Mouse (Mus musculus) intestine, postnatal 0 days (tissue): ENCODE data around the gene Mcm3ap. TPM values are rescaled to one million over a fixed set of nuclear protein-coding genes. Genes with fewer than 3 reads are reported as not detected.

Experiments used
- ATAC-seq: fragments of 200-750 bp; cut with Nextera tagmentation; 2 replicates; pipeline ENCODE4 v1.8.0; 2017; ENCODE audit warnings: mild to moderate bottlenecking, moderate TSS enrichment, moderate library complexity
- H3K27ac ChIP-seq: fragments of 300-500 bp; sonication (generic); 2 replicates; pipeline ENCODE4 v1.5.1; 2014; ENCODE audit warnings: mild to moderate bottlenecking, low read depth, low read length, moderate library complexity
- H3K27me3 ChIP-seq: fragments of 300-500 bp; sonication (generic); replicated peaks from 2 replicates; pipeline ENCODE4 v1.6.1; 2014; ENCODE audit warnings: low read length, mixed read lengths; ENCODE audit not compliant: control insufficient read depth, insufficient read depth
- H3K36me3 ChIP-seq: fragments of 300-500 bp; sonication (generic); 2 replicates; pipeline ENCODE4 v1.6.1; 2014; ENCODE audit warnings: mild to moderate bottlenecking, moderate library complexity; ENCODE audit not compliant: control insufficient read depth, insufficient read depth
- H3K4me1 ChIP-seq: fragments of 300-500 bp; sonication (generic); replicated peaks from 2 replicates; pipeline ENCODE4 v1.6.1; 2014; ENCODE audit warnings: antibody characterized with exemption, low read length, mixed read lengths; ENCODE audit not compliant: control insufficient read depth, insufficient read depth
- H3K4me2 ChIP-seq: fragments of 300-500 bp; sonication (generic); replicated peaks from 2 replicates; pipeline ENCODE4 v1.6.1; 2014; ENCODE audit warnings: low read depth, mild to moderate bottlenecking, moderate library complexity
- H3K4me3 ChIP-seq: fragments of 300-500 bp; sonication (generic); 2 replicates; pipeline ENCODE4 v1.5.1; 2014; ENCODE audit warnings: low read depth, low read length
- H3K9ac ChIP-seq: fragments of 300-500 bp; sonication (generic); 2 replicates; pipeline ENCODE4 v1.6.1; 2014; ENCODE audit warnings: mild to moderate bottlenecking, low read depth, low read length
- H3K9me3 ChIP-seq: fragments of 300-500 bp; sonication (generic); 2 replicates; pipeline ENCODE4 v1.6.1; 2016; ENCODE audit warnings: mixed run types; ENCODE audit not compliant: control insufficient read depth
- CTCF ChIP-seq: sonication (generic); IDR thresholded peaks from 2 replicates; pipeline ENCODE4 v1.5.1; 2016; ENCODE audit warnings: low read depth, mild to moderate bottlenecking, control low read depth, antibody characterized with exemption, moderate library complexity
- WGBS: fragments of 180-500 bp; shearing (Covaris S2); extraction: QIAGEN DNeasy Blood & Tissue Kit; methylation state at CpG from one replicate; pipeline ENCODE4 v1.1.7; 2014; 5-methylcytosine and 5-hydroxymethylcytosine counted together
- polyA plus RNA-seq: library from polyadenylated mRNA; unstranded; fragments of >200 nt; fragmentation: Nextera tagmentation; extraction: Ambion mirVana; gene quantifications from 2 replicates; pipeline ENCODE4 v1.2.1, GENCODE M21; 2015

Mcm3ap gene
- polyA plus RNA-seq, 1 experiment from 2014 or later = 22.5 TPM

DNA sequence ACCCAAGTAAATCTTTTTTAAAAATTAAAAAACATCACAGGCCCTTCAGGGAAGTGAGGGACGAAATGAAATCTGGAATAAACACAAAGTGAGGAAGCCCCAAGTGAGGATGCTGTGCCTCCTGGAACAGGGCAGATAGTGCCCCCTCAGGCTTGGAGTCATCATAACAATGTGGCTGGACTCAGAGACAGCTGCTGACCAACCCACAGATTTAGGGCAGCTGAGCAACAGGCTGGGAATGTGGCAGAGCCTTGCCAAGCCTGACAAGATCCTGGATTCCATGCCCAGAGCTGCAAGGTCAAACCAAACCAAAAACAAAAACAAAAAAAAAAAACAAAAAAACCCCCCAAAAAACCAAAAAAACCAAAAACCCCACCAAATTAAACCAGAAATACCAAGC lies 7.5 kb upstream of the Mcm3ap start:
- ATAC-seq = no peak
- no peak overlapping the region for H3K4me2 ChIP-seq
- no peaks in the 10 kb centered on the region for H3K36me3 ChIP-seq
- no peak overlapping the region for H3K4me3 ChIP-seq
- no peak for TF ChIP-seq CTCF
- no peaks in the 10 kb centered on the region for H3K27me3 ChIP-seq
- WGBS = 88% methylated on average over 1 of the region's 1 CpGs
- no peaks in the 10 kb centered on the region for H3K9me3 ChIP-seq
- H3K27ac ChIP-seq = no peak overlapping the region
- no peaks in the 10 kb centered on the region for H3K4me1 ChIP-seq
- H3K9ac ChIP-seq = no peak overlapping the region

DNA sequence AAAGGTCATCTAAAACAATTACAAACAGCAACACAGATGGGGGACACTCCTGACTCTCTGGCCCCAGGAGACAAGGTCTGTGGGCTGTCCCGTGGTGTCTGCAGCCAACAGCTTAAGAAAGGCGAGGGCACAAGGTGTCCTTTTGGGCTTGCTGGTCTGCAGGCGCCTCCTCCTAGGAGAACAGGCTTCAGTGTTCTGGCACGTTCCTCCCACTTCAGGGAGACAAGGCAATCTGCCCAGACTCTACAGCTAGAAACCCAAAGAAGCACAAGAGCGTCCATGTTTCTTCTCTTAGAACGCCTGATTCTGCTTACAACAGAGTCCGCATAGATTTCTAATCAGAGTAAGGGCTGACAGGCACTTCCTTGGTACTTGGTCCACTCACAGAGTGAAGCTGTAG lies 6.4 kb upstream of the Mcm3ap start:
- no peaks in the 10 kb centered on the region for H3K4me1 ChIP-seq
- H3K27me3 ChIP-seq = no peaks in the 10 kb centered on the region
- no peak for TF ChIP-seq CTCF
- no peak overlapping the region for H3K4me2 ChIP-seq
- H3K9me3 ChIP-seq = no peaks in the 10 kb centered on the region
- H3K27ac ChIP-seq = no peak overlapping the region
- H3K4me3 ChIP-seq = no peak overlapping the region
- no peaks in the 10 kb centered on the region for H3K36me3 ChIP-seq
- ATAC-seq = no peak
- H3K9ac ChIP-seq = no peak overlapping the region
- WGBS = 95% methylated on average over 7 of the region's 7 CpGs

DNA sequence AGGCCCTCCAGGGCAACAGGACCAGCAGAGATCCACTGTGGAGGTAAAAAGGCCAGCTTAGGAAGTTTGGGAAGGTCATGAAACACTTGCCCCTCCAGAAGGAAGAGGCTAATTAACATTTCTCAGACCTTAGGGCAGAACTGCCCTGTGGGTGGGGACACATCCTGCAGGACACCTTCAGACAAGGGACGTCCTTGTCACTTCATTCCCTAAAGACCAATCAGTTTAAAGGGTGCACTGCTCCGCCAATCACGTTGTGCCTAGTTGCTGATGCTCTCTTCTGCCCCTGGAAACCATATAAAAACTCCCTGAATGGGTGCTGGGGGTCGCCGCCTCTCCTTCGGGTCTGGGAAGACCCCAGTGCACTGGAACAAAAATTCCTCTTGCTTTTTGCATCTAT lies 6.0 kb upstream of the Mcm3ap start:
- WGBS = 88% methylated on average over 6 of the region's 6 CpGs
- Histone ChIP-seq H3K36me3 (no peaks in the 10 kb centered on the region), H3K27me3 (no peaks in the 10 kb centered on the region), H3K4me1 (no peaks in the 10 kb centered on the region), H3K4me3 (no peak overlapping the region), H3K27ac (no peak overlapping the region), H3K4me2 (no peak overlapping the region), H3K9me3 (no peaks in the 10 kb centered on the region), H3K9ac (no peak overlapping the region)
- ATAC-seq = no peak
- TF ChIP-seq CTCF = no peak

DNA sequence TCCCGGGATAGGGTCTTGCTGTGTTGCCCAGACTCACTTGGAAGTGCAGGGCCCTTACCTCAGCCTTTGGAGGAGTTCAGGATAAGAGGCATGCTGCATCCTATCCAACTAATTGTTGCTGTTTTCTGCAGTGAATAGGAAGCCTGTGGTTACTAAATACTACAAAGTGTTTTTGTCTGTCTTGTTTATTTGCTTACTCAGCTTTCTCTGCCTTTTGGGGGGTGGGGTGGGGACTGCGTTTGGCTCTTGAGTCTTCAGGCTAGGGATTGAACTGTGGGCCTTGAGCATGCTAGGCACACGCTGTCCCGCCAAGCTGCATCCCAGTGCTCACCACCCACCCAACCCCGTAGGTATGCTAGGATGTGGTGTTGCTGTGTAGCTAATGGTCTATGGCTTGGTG lies 5.0 kb downstream of the Mcm3ap start:
- Histone ChIP-seq H3K36me3 (peaks cover 70% of the 10 kb centered on the region), H3K4me3 (no peak overlapping the region), H3K27ac (no peak overlapping the region), H3K9ac (no peak overlapping the region), H3K4me1 (no peaks in the 10 kb centered on the region), H3K9me3 (no peaks in the 10 kb centered on the region), H3K4me2 (no peak overlapping the region), H3K27me3 (no peaks in the 10 kb centered on the region)
- no peak for TF ChIP-seq CTCF
- WGBS = 97% methylated on average over 5 of the region's 5 CpGs
- ATAC-seq = no peak

DNA sequence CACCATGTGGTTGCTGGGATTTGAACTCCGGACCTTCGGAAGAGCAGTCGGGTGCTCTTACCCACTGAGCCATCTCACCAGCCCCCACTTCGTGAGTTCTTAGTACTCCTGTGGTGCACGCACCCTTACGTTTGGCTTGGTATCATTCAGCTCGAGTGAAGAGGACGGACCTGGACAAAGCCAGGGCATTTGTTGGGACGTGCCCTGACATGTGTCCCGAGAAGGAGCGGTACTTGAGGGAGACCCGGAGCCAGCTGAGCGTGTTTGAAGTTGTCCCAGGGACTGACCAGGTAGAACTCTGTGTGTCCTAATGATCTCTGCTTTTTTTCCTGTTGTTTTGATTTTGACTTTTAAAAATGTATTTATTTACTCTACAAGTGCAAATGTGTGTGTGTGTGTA lies 12.1 kb downstream of the Mcm3ap start:
- no peak overlapping the region for H3K9ac ChIP-seq
- no peaks in the 10 kb centered on the region for H3K4me1 ChIP-seq
- H3K4me3 ChIP-seq = no peak overlapping the region
- no peak for ATAC-seq
- H3K9me3 ChIP-seq = no peaks in the 10 kb centered on the region
- H3K27ac ChIP-seq = no peak overlapping the region
- 92% methylated on average over 13 of the region's 13 CpGs for WGBS
- H3K27me3 ChIP-seq = no peaks in the 10 kb centered on the region
- peaks cover 91% of the 10 kb centered on the region for H3K36me3 ChIP-seq
- TF ChIP-seq CTCF = no peak
- H3K4me2 ChIP-seq = no peak overlapping the region

DNA sequence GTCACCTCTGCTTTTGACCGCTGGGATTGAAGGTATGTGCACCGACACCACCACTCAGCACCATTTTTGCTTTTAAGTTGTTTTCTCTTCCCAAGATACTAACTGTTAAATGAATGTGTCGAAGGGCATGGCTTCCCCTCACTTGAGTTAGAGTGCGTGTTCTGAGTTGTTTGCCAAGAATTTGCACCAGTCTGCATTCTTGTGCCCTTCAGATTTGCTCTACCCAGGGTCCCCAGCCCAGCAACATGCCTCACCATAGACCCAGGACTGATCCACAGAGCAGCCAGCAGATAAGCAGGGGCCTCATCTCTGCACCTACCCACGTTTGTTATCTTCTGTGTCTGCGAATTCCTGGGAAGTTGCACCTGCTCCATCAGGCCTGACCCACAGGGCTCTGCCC lies 12.8 kb downstream of the Mcm3ap start:
- Histone ChIP-seq H3K4me1 (no peaks in the 10 kb centered on the region), H3K4me2 (no peak overlapping the region), H3K9ac (no peak overlapping the region), H3K36me3 (peaks cover 93% of the 10 kb centered on the region), H3K9me3 (no peaks in the 10 kb centered on the region), H3K27ac (no peak overlapping the region), H3K4me3 (no peak overlapping the region), H3K27me3 (no peaks in the 10 kb centered on the region)
- ATAC-seq = no peak
- no peak for TF ChIP-seq CTCF
- WGBS = 88% methylated on average over 6 of the region's 6 CpGs

DNA sequence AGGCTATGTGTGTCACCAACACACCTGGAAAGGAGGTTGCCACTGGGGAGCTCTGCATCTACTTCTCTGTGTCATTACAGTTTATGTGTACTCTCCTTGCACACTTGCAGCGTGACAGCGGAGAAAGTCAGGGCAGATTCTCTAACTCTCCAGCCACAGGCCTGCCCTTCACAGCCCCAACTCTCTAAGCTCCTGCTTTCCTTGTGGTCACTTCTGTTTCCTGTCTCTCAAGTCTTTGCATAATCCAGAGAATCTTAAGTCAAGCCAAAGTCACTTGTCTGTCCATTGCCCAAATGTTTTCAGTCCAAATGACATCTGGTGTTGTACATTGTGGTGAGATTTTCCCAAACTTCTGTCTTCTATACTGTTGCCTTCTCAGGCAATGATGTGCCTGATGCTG lies 17.6 kb downstream of the Mcm3ap start:
- 96% methylated on average over 2 of the region's 2 CpGs for WGBS
- no peak for ATAC-seq
- no peak for TF ChIP-seq CTCF
- no peaks in the 10 kb centered on the region for H3K4me1 ChIP-seq
- H3K4me2 ChIP-seq = no peak overlapping the region
- H3K4me3 ChIP-seq = no peak overlapping the region
- peaks cover 93% of the 10 kb centered on the region for H3K36me3 ChIP-seq
- H3K27me3 ChIP-seq = no peaks in the 10 kb centered on the region
- H3K27ac ChIP-seq = no peak overlapping the region
- H3K9ac ChIP-seq = no peak overlapping the region
- H3K9me3 ChIP-seq = no peaks in the 10 kb centered on the region
